ENCODE assay signal across 24 mouse cellular contexts in genomic region chr7:16133691-16134090, GRCm38 (mm10). TPM values are rescaled to one million over a fixed set of nuclear protein-coding genes. Genes with fewer than 3 reads are reported as not detected.
DNase-seq lines count a peak whose midpoint lies in the region; ATAC-seq lines count a peak whose summit lies in the region.
"Had no signal": no experiment of that assay in that cellular context is flagged by ENCODE, and none has a peak within 500 bp of the region (broad histone marks: within the 10 kb centered on the region; RNA-seq: fewer than 3 reads in every experiment).

No protein-coding gene starts in this region.

- H3K27me3 ChIP-seq in hindbrain, embryonic 13.5 days, result no peaks in the 10 kb centered on the region
- no peaks in the 10 kb centered on the region for H3K27me3 ChIP-seq in hindbrain, embryonic 11.5 days (ENCODE audit: control insufficient read depth, insufficient read depth, low read length)
- 0 out of 2 replicates have a peak, but pooled peaks cover 2% of the 10 kb centered on the region for H3K27me3 ChIP-seq in neural tube, embryonic 11.5 days (ENCODE audit: control insufficient read depth, insufficient read depth, low read length)
- H3K27me3 ChIP-seq: stomach, embryonic 15.5 days had no signal

- no peaks in the 10 kb centered on the region for H3K36me3 ChIP-seq in hindbrain, embryonic 13.5 days
- H3K36me3 ChIP-seq in hindbrain, embryonic 11.5 days (ENCODE audit: control insufficient read depth, insufficient read depth, low read length), result no peaks in the 10 kb centered on the region
- H3K36me3 ChIP-seq in neural tube, embryonic 11.5 days (ENCODE audit: control insufficient read depth, insufficient read depth, low read length), result no peaks in the 10 kb centered on the region
- H3K36me3 ChIP-seq: limb, embryonic 10.5 days; liver, embryonic 15.5 days; lung, embryonic 15.5 days; stomach, embryonic 15.5 days had no signal

- H3K9ac ChIP-seq in hindbrain, embryonic 13.5 days, result no peak overlapping the region
- no peak overlapping the region for H3K9ac ChIP-seq in hindbrain, embryonic 11.5 days (ENCODE audit: low read depth, low read length)
- H3K9ac ChIP-seq in neural tube, embryonic 11.5 days (ENCODE audit: low read length), result no peak overlapping the region
- H3K9ac ChIP-seq: embryonic facial prominence, embryonic 13.5 days; liver, embryonic 15.5 days; lung, embryonic 15.5 days; stomach, embryonic 15.5 days had no signal

- no peaks in the 10 kb centered on the region for H3K9me3 ChIP-seq in hindbrain, embryonic 13.5 days
- no peaks in the 10 kb centered on the region for H3K9me3 ChIP-seq in hindbrain, embryonic 11.5 days (ENCODE audit: control insufficient read depth, low read length)
- H3K9me3 ChIP-seq in neural tube, embryonic 11.5 days (ENCODE audit: control insufficient read depth, low read length), result no peaks in the 10 kb centered on the region
- H3K9me3 ChIP-seq: embryonic facial prominence, embryonic 13.5 days; limb, embryonic 10.5 days; liver, embryonic 15.5 days; lung, embryonic 15.5 days; megakaryocyte, embryonic 14.5 days; stomach, embryonic 15.5 days had no signal

- WGBS in hindbrain, embryonic 13.5 days, result 91% methylated on average over 9 of the region's 9 CpGs
- 93% methylated on average over 9 of the region's 9 CpGs for WGBS in hindbrain, embryonic 11.5 days
- 92% methylated on average over 9 of the region's 9 CpGs for WGBS in neural tube, embryonic 11.5 days

- peak overlapping the region; percentile 83 for H3K27ac ChIP-seq in hindbrain, embryonic 13.5 days
- H3K27ac ChIP-seq in hindbrain, embryonic 11.5 days (ENCODE audit: low read depth, low read length), result no peak overlapping the region
- H3K27ac ChIP-seq in neural tube, embryonic 11.5 days (ENCODE audit: low read depth, low read length), result 0 out of 2 replicates have a peak overlapping the region, but pooled peaks have one; percentile 10
- H3K27ac ChIP-seq: embryonic facial prominence, embryonic 13.5 days; heart, adult 2 months; limb, embryonic 10.5 days; liver, embryonic 15.5 days; lung, embryonic 15.5 days; stomach, embryonic 15.5 days had no signal

- H3K4me3 ChIP-seq in hindbrain, embryonic 13.5 days, result no peak overlapping the region; the same call in 1 of the 2 replicates
- no peak overlapping the region for H3K4me3 ChIP-seq in hindbrain, embryonic 11.5 days (ENCODE audit: low read depth, low read length)
- no peak overlapping the region for H3K4me3 ChIP-seq in neural tube, embryonic 11.5 days (ENCODE audit: low read depth, low read length)
- H3K4me3 ChIP-seq: embryonic facial prominence, embryonic 13.5 days; erythroblast, embryonic 14.5 days; heart, adult 2 months; limb, embryonic 10.5 days; liver, embryonic 15.5 days; lung, embryonic 15.5 days; megakaryocyte, embryonic 14.5 days; stomach, embryonic 15.5 days had no signal

- H3K4me1 ChIP-seq in hindbrain, embryonic 13.5 days (replicated peaks), result peaks cover 84% of the 10 kb centered on the region
- H3K4me1 ChIP-seq in hindbrain, embryonic 11.5 days (replicated peaks; ENCODE audit: control insufficient read depth, insufficient read depth, low read length), result peaks cover 17% of the 10 kb centered on the region
- H3K4me1 ChIP-seq in neural tube, embryonic 11.5 days (ENCODE audit: control insufficient read depth, insufficient read depth, low read length), result peaks cover 38% of the 10 kb centered on the region

- peak; percentile 74 for DNase-seq in cerebellum, adult 9-11 months
- DNase-seq in hindbrain, embryonic 11.5 days (ENCODE audit: low spot score), result no peak
- DNase-seq in neural tube, embryonic 11.5 days (ENCODE audit: low spot score), result no peak
- no peak for DNase-seq in neural tube, embryonic 10.5 days (ENCODE audit: extremely low spot score, low spot score)
- DNase-seq in urinary bladder, postnatal 10 days (ENCODE audit: low spot score), result no peak
- DNase-seq: adrenal gland, postnatal 14 days; embryo, embryonic 11 days; gastrocnemius, postnatal 36 days; heart, adult 2 months; kidney, adult 11 months; kidney, postnatal 4 days; liver; lung, postnatal 36 days; thymus, postnatal 36 days had no signal

- no peak for ATAC-seq in cerebellum, adult (ENCODE audit: insufficient number of reproducible peaks, low FRiP score, low TSS enrichment)
- ATAC-seq in hindbrain, embryonic 13.5 days (ENCODE audit: low FRiP score), result no peak
- ATAC-seq in hindbrain, embryonic 11.5 days (ENCODE audit: low FRiP score), result no peak
- no peak for ATAC-seq in neural tube, embryonic 11.5 days (ENCODE audit: insufficient read depth, low FRiP score, low TSS enrichment)
- ATAC-seq: CD4-positive, CD25-positive, alpha-beta regulatory T cell, adult 4 months had no signal

- H3K4me2 ChIP-seq in hindbrain, embryonic 13.5 days, result peak overlapping the region; percentile 19; the same call in 1 of the 2 replicates
- no peak overlapping the region for H3K4me2 ChIP-seq in hindbrain, embryonic 11.5 days (replicated peaks; ENCODE audit: low read depth, low read length)
- H3K4me2 ChIP-seq in neural tube, embryonic 11.5 days (ENCODE audit: low read depth), result no peak overlapping the region
- H3K4me2 ChIP-seq: embryonic facial prominence, embryonic 13.5 days; liver, embryonic 15.5 days; lung, embryonic 15.5 days; stomach, embryonic 15.5 days had no signal

RNA-seq across cellular contexts. Expression of gene Slc8a2, which starts 4.1 kb away (rescaled TPM):
- 0.96 and 1.1 TPM in 2 replicates for polyA plus RNA-seq in hindbrain, embryonic 13.5 days (2015; fragmentation: Nextera tagmentation; extraction: Ambion mirVana)
- polyA plus RNA-seq in hindbrain, embryonic 11.5 days (2014; fragmentation: Nextera tagmentation; extraction: Ambion mirVana), result 0.84 and 1.0 TPM in 2 replicates
- polyA plus RNA-seq in neural tube, embryonic 11.5 days (2014; fragmentation: Nextera tagmentation; extraction: Ambion mirVana), result 0.95 and 1.0 TPM in 2 replicates
- polyA plus RNA-seq: CD4-positive, CD25-positive, alpha-beta regulatory T cell, adult 4 months; erythroblast, embryonic 14.5 days; liver, embryonic 15.5 days had no signal

RNA-seq across cellular contexts. Expression of gene Kptn, which starts 14.0 kb away (rescaled TPM):
- 37.3 and 42.2 TPM in 2 replicates for polyA plus RNA-seq in hindbrain, embryonic 13.5 days (2015; fragmentation: Nextera tagmentation; extraction: Ambion mirVana)
- polyA plus RNA-seq in hindbrain, embryonic 11.5 days (2014; fragmentation: Nextera tagmentation; extraction: Ambion mirVana), result 21.7 and 23.1 TPM in 2 replicates
- 21.1 and 22.8 TPM in 2 replicates for polyA plus RNA-seq in neural tube, embryonic 11.5 days (2014; fragmentation: Nextera tagmentation; extraction: Ambion mirVana)

RNA-seq across cellular contexts. Expression of gene Napa, which starts 35.4 kb away (rescaled TPM):
- polyA plus RNA-seq in hindbrain, embryonic 13.5 days (2015; fragmentation: Nextera tagmentation; extraction: Ambion mirVana), result 212 and 237 TPM in 2 replicates
- polyA plus RNA-seq in hindbrain, embryonic 11.5 days (2014; fragmentation: Nextera tagmentation; extraction: Ambion mirVana), result 176 and 177 TPM in 2 replicates
- polyA plus RNA-seq in neural tube, embryonic 11.5 days (2014; fragmentation: Nextera tagmentation; extraction: Ambion mirVana), result 175 and 184 TPM in 2 replicates

RNA-seq across cellular contexts. Expression of gene Meis3, which starts 41.2 kb away (rescaled TPM):
- 147 and 160 TPM in 2 replicates for polyA plus RNA-seq in hindbrain, embryonic 13.5 days (2015; fragmentation: Nextera tagmentation; extraction: Ambion mirVana)
- 122 and 135 TPM in 2 replicates for polyA plus RNA-seq in hindbrain, embryonic 11.5 days (2014; fragmentation: Nextera tagmentation; extraction: Ambion mirVana)
- polyA plus RNA-seq in neural tube, embryonic 11.5 days (2014; fragmentation: Nextera tagmentation; extraction: Ambion mirVana), result 171 and 196 TPM in 2 replicates
